Mouse (Mus musculus): ENCODE results near the gene Tmed11.
A peak's percentile ranks its signal among the peaks of the same experiment; 100 is the strongest.

DNA sequence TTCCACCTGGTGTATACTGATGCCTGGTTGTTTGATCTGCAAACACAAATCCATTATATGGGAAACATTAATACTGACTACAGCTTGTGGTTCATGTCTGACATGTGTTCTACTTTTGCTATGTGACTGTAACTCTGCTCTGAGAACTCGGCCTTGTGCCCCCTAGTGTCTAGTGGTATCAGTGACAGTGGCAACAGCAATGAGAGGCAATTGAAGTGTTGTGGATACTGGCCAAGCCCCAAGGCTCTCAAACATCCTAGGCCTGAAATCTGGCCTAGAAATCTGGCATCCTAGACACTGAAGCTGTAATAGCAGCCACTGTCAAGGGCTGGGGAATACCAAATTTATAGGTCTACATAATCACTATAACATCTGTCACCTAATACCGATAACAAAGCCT, 51.3 kb downstream of the Tmed11 start:
- TF ChIP-seq CTCF (IDR thresholded peaks at IDR 0.05; ENCODE audit: low read depth) (peak; percentile 51), EP300 (IDR thresholded peaks at IDR 0.05; ENCODE audit: low read depth) (no peak)
